Mouse (Mus musculus) frontal cortex, postnatal 25 days (tissue): ENCODE results near the gene Cacng7.
A peak's percentile ranks its signal among the peaks of the same experiment; 100 is the strongest.

Experiments
- DNase-seq, 2 experiments: peaks; one replicate each; pipeline ENCODE4 v3.0.0; 2022; ENCODE audit warnings: low spot score in 2 of 2

The Cacng7 gene

GRCm38 (mm10) chr7:3302556-3303275, 30.0 kb upstream of the Cacng7 start:
- no peak for DNase-seq

- DNase-seq: peak; percentile 53 to 54
Observed at GRCm38 (mm10) chr7:3303276-3303781, 29.4 kb upstream of the Cacng7 start.

GRCm38 (mm10) chr7:3303789-3304188, 29.0 kb upstream of the Cacng7 start:
- DNase-seq: no peak

- DNase-seq: no peak
Observed at GRCm38 (mm10) chr7:3304298-3304697, 28.5 kb upstream of the Cacng7 start.

- DNase-seq: no peak
Observed at GRCm38 (mm10) chr7:3306400-3306799, 26.4 kb upstream of the Cacng7 start.

GRCm38 (mm10) chr7:3308646-3309045, 24.1 kb upstream of the Cacng7 start:
- no peak for DNase-seq

GRCm38 (mm10) chr7:3310233-3310632, 22.5 kb upstream of the Cacng7 start:
- no peak for DNase-seq

- no peak for DNase-seq
Observed at GRCm38 (mm10) chr7:3313571-3313970, 19.2 kb upstream of the Cacng7 start.

- no peak for DNase-seq
Observed at GRCm38 (mm10) chr7:3314121-3314520, 18.6 kb upstream of the Cacng7 start.

GRCm38 (mm10) chr7:3317704-3318103, 15.1 kb upstream of the Cacng7 start:
- DNase-seq: no peak

- no peak for DNase-seq
Observed at GRCm38 (mm10) chr7:3320856-3321255, 11.9 kb upstream of the Cacng7 start.

GRCm38 (mm10) chr7:3323826-3324225, 8.9 kb upstream of the Cacng7 start:
- DNase-seq: no peak

- DNase-seq: no peak
Observed at GRCm38 (mm10) chr7:3327961-3328360, 4.8 kb upstream of the Cacng7 start.

- DNase-seq: peak; percentile 78 to 85
Observed at GRCm38 (mm10) chr7:3329776-3330546, 2.8 kb upstream of the Cacng7 start.

- DNase-seq: no peak
Observed at GRCm38 (mm10) chr7:3331171-3331570, 1.6 kb upstream of the Cacng7 start.

GRCm38 (mm10) chr7:3331581-3332223, 1.1 kb upstream of the Cacng7 start:
- DNase-seq: peak; percentile 70 to 72

- DNase-seq: no peak
Observed at GRCm38 (mm10) chr7:3332224-3332615, 535 bp upstream of the Cacng7 start.

GRCm38 (mm10) chr7:3333542-3333941, 787 bp downstream of the Cacng7 start:
- DNase-seq: no peak

- DNase-seq: no peak
Observed at GRCm38 (mm10) chr7:3336412-3336811, 3.7 kb downstream of the Cacng7 start.

GRCm38 (mm10) chr7:3338286-3338935, 5.7 kb downstream of the Cacng7 start:
- no peak for DNase-seq

GRCm38 (mm10) chr7:3339010-3339409, 6.3 kb downstream of the Cacng7 start:
- DNase-seq: no peak

GRCm38 (mm10) chr7:3343861-3344260, 11.1 kb downstream of the Cacng7 start:
- no peak for DNase-seq
